11 mouse cellular contexts compared by ENCODE assay signal in genomic region chr11:80479906-80480866, GRCm38 (mm10). TPM values are rescaled to one million over a fixed set of nuclear protein-coding genes. Genes with fewer than 3 reads are reported as not detected.
A peak's percentile ranks its signal among the peaks of the same experiment; 100 is the strongest.
DNase-seq lines count a peak whose midpoint lies in the region; ATAC-seq lines count a peak whose summit lies in the region.
"Had no signal": no experiment of that assay in that cellular context is flagged by ENCODE, and none has a peak within 500 bp of the region (broad histone marks: within the 10 kb centered on the region; RNA-seq: fewer than 3 reads in every experiment).

No protein-coding gene starts in this region.

- H3K9me3 ChIP-seq in embryonic facial prominence, embryonic 14.5 days (ENCODE audit: control insufficient read depth, low read length) = no peaks in the 10 kb centered on the region
- no peaks in the 10 kb centered on the region for H3K9me3 ChIP-seq in limb, embryonic 10.5 days (replicated peaks)
- H3K9me3 ChIP-seq in neural tube, embryonic 15.5 days (replicated peaks) = no peaks in the 10 kb centered on the region

- H3K27ac ChIP-seq in embryonic facial prominence, embryonic 14.5 days (replicated peaks; ENCODE audit: low read depth, low read length) = no peak overlapping the region
- H3K27ac ChIP-seq in limb, embryonic 10.5 days = no peak overlapping the region
- peak overlapping the region; percentile 98 for H3K27ac ChIP-seq in neural tube, embryonic 15.5 days (replicated peaks)

- peak; percentile 20 for DNase-seq in right cerebral cortex, adult 18-20 months
- DNase-seq in right cerebral cortex, postnatal 4 days = no peak
- DNase-seq in embryonic facial prominence, embryonic 14.5 days (ENCODE audit: low spot score) = no peak
- no peak for DNase-seq in limb, embryonic 10.5 days (ENCODE audit: low spot score)
- no peak for DNase-seq in urinary bladder, adult 2 months (ENCODE audit: low spot score)
- DNase-seq in adrenal gland, postnatal 14 days = no peak
- DNase-seq in ovary, postnatal 14 days (ENCODE audit: low spot score) = no peak
- DNase-seq: adrenal gland, postnatal 25 days; layer of hippocampus, postnatal 36 days; lung, postnatal 4 days had no signal

- H3K9ac ChIP-seq in embryonic facial prominence, embryonic 14.5 days (ENCODE audit: low read depth, low read length) = peak overlapping the region; percentile 75; the same call in 1 of the 2 replicates
- H3K9ac ChIP-seq in neural tube, embryonic 15.5 days (replicated peaks) = peak overlapping the region; percentile 95

- peak overlapping the region; percentile 95 for H3K4me2 ChIP-seq in embryonic facial prominence, embryonic 14.5 days (ENCODE audit: low read depth, low read length)
- peak overlapping the region; percentile 90 for H3K4me2 ChIP-seq in neural tube, embryonic 15.5 days

- peaks cover 4% of the 10 kb centered on the region; the same call in 1 of the 2 replicates for H3K36me3 ChIP-seq in embryonic facial prominence, embryonic 14.5 days (ENCODE audit: control insufficient read depth, insufficient read depth, low read length)
- H3K36me3 ChIP-seq in limb, embryonic 10.5 days = peaks cover 13% of the 10 kb centered on the region
- H3K36me3 ChIP-seq in neural tube, embryonic 15.5 days = no peaks in the 10 kb centered on the region; the same call in 1 of the 2 replicates

- ATAC-seq in embryonic facial prominence, embryonic 14.5 days (ENCODE audit: low read depth) = no peak
- no peak for ATAC-seq in neural tube, embryonic 15.5 days (ENCODE audit: low FRiP score)

- peaks cover 20% of the 10 kb centered on the region for H3K4me1 ChIP-seq in embryonic facial prominence, embryonic 14.5 days (ENCODE audit: control insufficient read depth, insufficient read depth, low read length)
- H3K4me1 ChIP-seq in limb, embryonic 10.5 days = peaks cover 55% of the 10 kb centered on the region
- peaks cover 58% of the 10 kb centered on the region for H3K4me1 ChIP-seq in neural tube, embryonic 15.5 days

- no peaks in the 10 kb centered on the region for H3K27me3 ChIP-seq in embryonic facial prominence, embryonic 14.5 days (replicated peaks; ENCODE audit: control insufficient read depth, insufficient read depth, low read length)
- peaks cover 25% of the 10 kb centered on the region; the same call in 1 of the 2 replicates for H3K27me3 ChIP-seq in limb, embryonic 10.5 days (ENCODE audit: low read depth, poor library complexity, severe bottlenecking)
- H3K27me3 ChIP-seq in neural tube, embryonic 15.5 days (replicated peaks) = no peaks in the 10 kb centered on the region

- peak overlapping the region; percentile 80 for H3K4me3 ChIP-seq in embryonic facial prominence, embryonic 14.5 days (ENCODE audit: low read depth, low read length)
- peak overlapping the region; percentile 20; the same call in 1 of the 2 replicates for H3K4me3 ChIP-seq in limb, embryonic 10.5 days
- H3K4me3 ChIP-seq in neural tube, embryonic 15.5 days (replicated peaks) = peak overlapping the region; percentile 87

- WGBS in embryonic facial prominence, embryonic 14.5 days = 71% methylated on average over 31 of the region's 31 CpGs
- WGBS in limb, embryonic 10.5 days = 87% methylated on average over 31 of the region's 31 CpGs
- 42% methylated on average over 31 of the region's 31 CpGs for WGBS in neural tube, embryonic 15.5 days

RNA-seq across cellular contexts. Expression of gene Cdk5r1, which starts 3.4 kb away (rescaled TPM):
- 4.9 and 5.1 TPM in 2 replicates for polyA plus RNA-seq in embryonic facial prominence, embryonic 14.5 days (2014; fragmentation: Nextera tagmentation; extraction: Ambion mirVana)
- polyA plus RNA-seq in limb, embryonic 10.5 days (2016; fragmentation: Nextera tagmentation; extraction: Ambion mirVana) = 1.4 and 1.6 TPM in 2 replicates
- 69.6 and 82.7 TPM in 2 replicates for polyA plus RNA-seq in neural tube, embryonic 15.5 days (2015; fragmentation: Nextera tagmentation; extraction: Ambion mirVana)
- polyA plus RNA-seq in urinary bladder, adult 2 months (2012; rRNA removed) = 0.94 and 1.4 TPM in 2 replicates
- 2.6 and 4.7 TPM in 2 replicates for total RNA-seq in adrenal gland, postnatal 14 days (2021)

RNA-seq across cellular contexts. Expression of gene Psmd11, which starts 51.8 kb away (rescaled TPM):
- 264 and 294 TPM in 2 replicates for polyA plus RNA-seq in embryonic facial prominence, embryonic 14.5 days (2014; fragmentation: Nextera tagmentation; extraction: Ambion mirVana)
- 362 and 370 TPM in 2 replicates for polyA plus RNA-seq in limb, embryonic 10.5 days (2016; fragmentation: Nextera tagmentation; extraction: Ambion mirVana)
- 271 and 274 TPM in 2 replicates for polyA plus RNA-seq in neural tube, embryonic 15.5 days (2015; fragmentation: Nextera tagmentation; extraction: Ambion mirVana)
- polyA plus RNA-seq in urinary bladder, adult 2 months (2012; rRNA removed) = 69.0 and 75.9 TPM in 2 replicates
- 124 and 132 TPM in 2 replicates for total RNA-seq in adrenal gland, postnatal 14 days (2021)

Comparison
In these comparisons a context has a peak if more than half of its experiments do, and no peak if none do; other contexts are left out.
1. H3K4me3 ChIP-seq: peak in every context shown above with its lines; median percentile 87 in neural tube, embryonic 15.5 days; 80 in embryonic facial prominence, embryonic 14.5 days; 20 in limb, embryonic 10.5 days.
2. RNA of gene Cdk5r1, which starts 3.4 kb away (polyA plus RNA-seq): 69.6 to 82.7 TPM in neural tube, embryonic 15.5 days; 4.9 to 5.1 TPM in embryonic facial prominence, embryonic 14.5 days, 1.4 to 1.6 TPM in limb, embryonic 10.5 days and 0.94 to 1.4 TPM in urinary bladder, adult 2 months; every median in the first group is over 10 times any median in the second.